Mouse (Mus musculus): Measurements from ENCODE around the gene Tbc1d2.

DNA sequence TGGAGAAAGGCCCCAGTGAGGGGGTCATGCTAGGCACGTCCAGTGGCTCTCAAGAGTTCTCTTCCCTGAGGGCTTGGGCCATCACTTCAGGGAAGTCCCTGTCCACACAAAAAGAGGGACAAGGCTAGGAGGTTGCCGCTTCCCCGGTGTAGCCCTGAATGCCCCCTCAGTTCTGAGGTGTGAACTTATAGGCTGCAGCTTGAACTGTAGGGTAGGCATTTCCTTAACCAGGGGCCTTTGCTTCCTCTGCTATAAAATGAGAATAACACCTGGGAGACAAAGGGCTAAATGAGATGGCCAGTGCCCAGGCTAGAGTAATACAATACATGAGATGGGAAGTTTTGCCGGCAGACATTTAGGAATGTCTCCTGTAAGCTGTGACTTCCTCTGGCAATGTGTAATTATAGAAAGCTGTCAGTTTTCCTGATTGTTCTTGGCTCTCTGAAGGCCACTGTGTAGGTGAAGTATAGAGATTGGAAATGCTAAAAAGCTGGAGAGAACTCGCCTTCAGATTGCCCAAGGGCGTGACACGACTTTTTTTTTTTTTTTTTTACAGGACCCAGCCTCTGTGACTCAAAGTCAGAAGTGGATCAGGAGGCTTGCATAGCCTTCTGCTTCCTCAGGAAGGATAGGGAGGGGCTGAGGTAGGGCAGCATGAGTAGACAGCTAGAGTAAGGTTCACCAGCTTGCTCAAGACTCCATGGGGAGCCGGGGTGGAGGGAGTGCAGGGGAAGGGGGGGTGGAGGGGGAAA, 6.9 kb downstream of the Tbc1d2 start:
- no peak for TF ChIP-seq POLR2A (IDR thresholded peaks at IDR 0.05; ENCODE audit: low read depth, low read length)
- TF ChIP-seq CTCF (IDR thresholded peaks at IDR 0.05; ENCODE audit: extremely low read depth, insufficient read length, insufficient replicate concordance, low read depth, low read length) = no peak
